ENCODE assay signal across 8 mouse cellular contexts in the genomic region with DNA sequence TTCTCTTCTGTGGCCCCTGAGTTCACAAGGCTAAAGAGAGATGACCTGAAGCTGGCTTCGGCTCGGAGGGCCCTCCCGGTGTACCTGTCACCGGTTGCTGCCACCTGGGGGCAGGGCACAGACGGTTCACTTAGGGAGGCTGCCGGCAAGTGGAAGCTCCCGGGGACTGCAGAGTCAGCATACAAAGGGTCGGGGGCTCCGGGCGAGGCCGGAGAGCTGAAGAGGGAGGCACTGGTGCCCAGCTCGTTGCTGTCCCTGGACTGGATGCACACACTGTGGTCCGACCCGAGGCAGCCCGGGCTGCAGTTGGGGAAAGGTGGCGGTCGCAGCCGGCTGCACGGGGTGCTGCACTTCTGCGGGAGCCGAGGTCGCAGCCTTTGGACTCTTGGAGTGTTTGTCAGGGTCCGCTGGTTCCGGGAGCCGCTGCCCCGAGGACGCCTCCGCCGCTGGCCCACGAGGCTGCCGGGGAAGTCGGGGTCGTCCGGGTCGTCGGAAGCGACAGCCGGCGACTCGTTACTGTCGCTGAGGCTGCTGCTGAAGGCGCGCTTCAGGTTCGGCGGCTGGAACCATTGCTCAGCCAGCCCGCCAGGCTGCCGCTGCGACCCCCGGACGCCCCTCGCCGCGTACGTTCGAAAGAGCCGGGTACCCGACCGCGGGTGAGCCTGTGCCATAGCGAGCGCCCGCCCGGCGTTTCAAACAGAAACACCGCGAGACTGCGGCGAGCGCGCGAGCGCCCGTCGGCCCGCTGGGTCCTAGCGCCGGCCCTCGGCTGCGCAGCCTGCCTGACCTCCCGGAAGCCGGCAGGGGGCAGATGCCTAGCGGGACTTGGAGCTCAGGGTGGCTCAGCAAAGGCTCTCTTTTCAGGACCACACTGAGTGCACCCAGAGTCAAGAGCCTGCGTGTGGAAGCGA. TPM values are rescaled to one million over a fixed set of nuclear protein-coding genes. Genes with fewer than 3 reads are reported as not detected.
A peak's percentile ranks its signal among the peaks of the same experiment; 100 is the strongest.
DNase-seq lines count a peak whose midpoint lies in the region; ATAC-seq and TF ChIP-seq lines count a peak whose summit lies in the region.

A gene (minus strand): TSS at position 704 of the 911 bp plus-strand sequence.

- H3K27ac ChIP-seq in heart, embryonic 12.5 days (ENCODE audit: poor library complexity, severe bottlenecking): no peak within 1 kb of the TSS; the same call in 1 of the 2 replicates
- H3K27ac ChIP-seq in kidney, postnatal 0 days: peak within 1 kb of the TSS; percentile 20; the same call in 1 of the 2 replicates
- H3K27ac ChIP-seq in liver, embryonic 11.5 days (ENCODE audit: low read depth, low read length): peak within 1 kb of the TSS; percentile 70
- no peak within 1 kb of the TSS for H3K27ac ChIP-seq in stomach, embryonic 14.5 days (ENCODE audit: low read length)

- DNase-seq in B cell, adult 2 months: peak; percentile 95
- DNase-seq in brain, adult 2 months (ENCODE audit: low read depth, low spot score): peak; percentile 92
- peak; percentile 94 for DNase-seq in kidney, postnatal 0 days (ENCODE audit: low spot score)
- peak; percentile 95 for DNase-seq in liver, embryonic 11.5 days (ENCODE audit: low spot score)
- DNase-seq in naive thymus-derived CD4-positive, alpha-beta T cell, adult 2 months (ENCODE audit: low read depth): peak; percentile 92

- H3K4me1 ChIP-seq in heart, embryonic 12.5 days (replicated peaks): peaks cover 28% of the 10 kb centered on the region
- peaks cover 10% of the 10 kb centered on the region; the same call in 1 of the 2 replicates for H3K4me1 ChIP-seq in kidney, postnatal 0 days (replicated peaks; ENCODE audit: insufficient read depth, low read length)
- peaks cover 31% of the 10 kb centered on the region for H3K4me1 ChIP-seq in liver, embryonic 11.5 days (replicated peaks; ENCODE audit: control insufficient read depth, insufficient read depth, low read length)
- peaks cover 22% of the 10 kb centered on the region for H3K4me1 ChIP-seq in stomach, embryonic 14.5 days (ENCODE audit: control insufficient read depth, insufficient read depth, low read length)

- H3K27me3 ChIP-seq in heart, embryonic 12.5 days (replicated peaks): no peaks in the 10 kb centered on the region
- H3K27me3 ChIP-seq in kidney, postnatal 0 days (ENCODE audit: insufficient read depth, low read length): no peaks in the 10 kb centered on the region
- H3K27me3 ChIP-seq in liver, embryonic 11.5 days (replicated peaks; ENCODE audit: control insufficient read depth, insufficient read depth, low read length): no peaks in the 10 kb centered on the region
- H3K27me3 ChIP-seq in stomach, embryonic 14.5 days (ENCODE audit: control insufficient read depth, insufficient read depth, low read length): no peaks in the 10 kb centered on the region

- peaks cover 9% of the 10 kb centered on the region for H3K36me3 ChIP-seq in heart, embryonic 12.5 days
- no peaks in the 10 kb centered on the region for H3K36me3 ChIP-seq in kidney, postnatal 0 days (ENCODE audit: insufficient read depth, low read length)
- H3K36me3 ChIP-seq in liver, embryonic 11.5 days (ENCODE audit: control insufficient read depth, insufficient read depth, low read length): peaks cover 11% of the 10 kb centered on the region
- no peaks in the 10 kb centered on the region; the same call in 1 of the 2 replicates for H3K36me3 ChIP-seq in stomach, embryonic 14.5 days (ENCODE audit: control insufficient read depth, insufficient read depth, low read length)

- H3K4me3 ChIP-seq in heart, embryonic 12.5 days: peak within 1 kb of the TSS; percentile 84
- peak within 1 kb of the TSS; percentile 90 for H3K4me3 ChIP-seq in kidney, postnatal 0 days (replicated peaks; ENCODE audit: low read depth, low read length)
- H3K4me3 ChIP-seq in liver, embryonic 11.5 days (ENCODE audit: low read depth, low read length): peak within 1 kb of the TSS; percentile 99
- H3K4me3 ChIP-seq in stomach, embryonic 14.5 days (ENCODE audit: low read depth, low read length): peak within 1 kb of the TSS; percentile 96

- under 1% methylated on average over 84 of the region's 84 CpGs for WGBS in heart, embryonic 12.5 days
- WGBS in kidney, postnatal 0 days: under 1% methylated on average over 77 of the region's 84 CpGs
- under 1% methylated on average over 82 of the region's 84 CpGs for WGBS in liver, embryonic 11.5 days
- under 1% methylated on average over 80 of the region's 84 CpGs for WGBS in stomach, embryonic 14.5 days

- ATAC-seq in erythroblast, adult 5-6 weeks (replicated peaks; ENCODE audit: low FRiP score, poor library complexity, severe bottlenecking): peak; percentile 91
- peak; percentile 90 for ATAC-seq in heart, embryonic 12.5 days (ENCODE audit: insufficient number of reproducible peaks, low FRiP score)
- peak; percentile 94 for ATAC-seq in kidney, postnatal 0 days (replicated peaks; ENCODE audit: low FRiP score, low read depth)
- peak; percentile 94 for ATAC-seq in liver, embryonic 11.5 days (replicated peaks; ENCODE audit: low FRiP score)
- ATAC-seq in stomach, embryonic 14.5 days (ENCODE audit: insufficient number of reproducible peaks, insufficient read depth, low FRiP score, low read depth): peak; percentile 93

- peak within 1 kb of the TSS; percentile 87 for H3K9ac ChIP-seq in heart, embryonic 12.5 days
- peak within 1 kb of the TSS; percentile 82 for H3K9ac ChIP-seq in kidney, postnatal 0 days (ENCODE audit: low read depth, low read length)
- peak within 1 kb of the TSS; percentile 95 for H3K9ac ChIP-seq in liver, embryonic 11.5 days (ENCODE audit: low read depth, low read length)
- peak within 1 kb of the TSS; percentile 77 for H3K9ac ChIP-seq in stomach, embryonic 14.5 days (replicated peaks; ENCODE audit: low read depth, low read length)

- peak within 1 kb of the TSS; percentile 86 for H3K4me2 ChIP-seq in heart, embryonic 12.5 days
- H3K4me2 ChIP-seq in kidney, postnatal 0 days (ENCODE audit: low read length): peak within 1 kb of the TSS; percentile 86
- H3K4me2 ChIP-seq in liver, embryonic 11.5 days: peak within 1 kb of the TSS; percentile 80
- H3K4me2 ChIP-seq in stomach, embryonic 14.5 days (replicated peaks; ENCODE audit: low read depth, low read length): peak within 1 kb of the TSS; percentile 72

- TF ChIP-seq CTCF in kidney, postnatal 0 days (IDR thresholded peaks at IDR 0.05; ENCODE audit: low read depth): peak; percentile 97

- H3K9me3 ChIP-seq in heart, embryonic 12.5 days (replicated peaks): no peaks in the 10 kb centered on the region
- H3K9me3 ChIP-seq in kidney, postnatal 0 days (replicated peaks; ENCODE audit: low read length): no peaks in the 10 kb centered on the region
- H3K9me3 ChIP-seq in liver, embryonic 11.5 days (ENCODE audit: control insufficient read depth, low read length): no peaks in the 10 kb centered on the region
- H3K9me3 ChIP-seq in stomach, embryonic 14.5 days (ENCODE audit: control insufficient read depth, low read depth, low read length): no peaks in the 10 kb centered on the region

RNA-seq across cellular contexts. Expression of the gene that starts here (rescaled TPM):
- 7.9 and 12.7 TPM in 2 replicates for total RNA-seq in erythroblast, adult 5-6 weeks (2015; ENCODE audit: low replicate concordance)
- total RNA-seq in erythroblast, adult 5-6 weeks (2017; ENCODE audit: low replicate concordance): 13.1 and 16.7 TPM in 2 replicates
- 13.9 and 14.4 TPM in 2 replicates for polyA plus RNA-seq in heart, embryonic 12.5 days (2016; fragmentation: Nextera tagmentation; extraction: Ambion mirVana)
- polyA plus RNA-seq in kidney, postnatal 0 days (2015; fragmentation: Nextera tagmentation; extraction: Ambion mirVana): 7.3 and 8.5 TPM in 2 replicates
- polyA plus RNA-seq in liver, embryonic 11.5 days (2014; fragmentation: Nextera tagmentation; extraction: Ambion mirVana): 24.2 and 25.1 TPM in 2 replicates
- polyA plus RNA-seq in stomach, embryonic 14.5 days (2014; fragmentation: Nextera tagmentation; extraction: Ambion mirVana): 13.3 and 14.2 TPM in 2 replicates

Comparison
In these comparisons a context has a peak if more than half of its experiments do, and no peak if none do; other contexts are left out.
1. H3K27ac ChIP-seq: peak in kidney, postnatal 0 days (single experiment) and liver, embryonic 11.5 days (single experiment); none in heart, embryonic 12.5 days (single experiment) and stomach, embryonic 14.5 days (single experiment).
2. Peak in every context shown above with its lines, with median percentiles within 50 percentile points of each other: DNase-seq, ATAC-seq, H3K4me2 ChIP-seq, H3K4me3 ChIP-seq and H3K9ac ChIP-seq.